Mouse (Mus musculus) inflammation-experienced regulatory T-cells, adult 6 months (primary cell): ENCODE data around the gene Mrgpra9. TPM values are rescaled to one million over a fixed set of nuclear protein-coding genes. Genes with fewer than 3 reads are reported as not detected.
"Not testable (repeated sequence)": the region's sequence is repeated elsewhere in the genome, so short reads cannot be mapped to it uniquely, and the experiment has no call there.

Experiments used
- ATAC-seq: one replicate; pipeline ENCODE4 v1.8.0; 2017
- polyA plus RNA-seq, 3 experiments: library from polyadenylated mRNA; unstranded; fragments of 100-300 nt; shearing (Covaris generic); gene quantifications; one replicate each; pipeline ENCODE4 v1.2.1; 2017

Mrgpra9 gene
- polyA plus RNA-seq: not detected

- no peak for ATAC-seq
Measured at GRCm38 (mm10) chr7:47252770-47253169, at the start of gene Mrgpra9. Gene Mrgpra9 (minus strand): TSS chr7:47252848.

- ATAC-seq: not testable (repeated sequence)
Measured at GRCm38 (mm10) chr7:47299612-47300011, 47.0 kb upstream of the Mrgpra9 start.

DNA sequence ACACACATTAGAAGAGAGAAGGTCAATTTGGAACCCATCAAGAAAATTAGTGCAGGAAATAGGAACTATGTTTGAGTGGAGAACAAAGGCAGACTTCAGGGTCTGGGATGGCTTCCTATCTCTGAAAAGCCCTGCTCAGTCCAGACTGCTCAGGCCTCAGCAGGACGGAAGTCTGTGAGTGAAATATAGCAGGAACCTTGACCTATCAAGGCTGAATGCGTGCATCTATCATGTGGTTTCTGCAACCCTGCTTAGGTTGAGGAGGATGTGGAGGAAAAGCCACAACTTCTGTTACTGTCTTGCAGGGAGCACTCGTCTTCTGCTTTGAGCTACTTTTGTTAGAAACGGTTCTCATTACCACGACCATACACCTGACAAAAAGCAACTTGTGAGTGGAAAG is 18.9 kb upstream of the Mrgpra9 start:
- ATAC-seq: not testable (repeated sequence)

DNA sequence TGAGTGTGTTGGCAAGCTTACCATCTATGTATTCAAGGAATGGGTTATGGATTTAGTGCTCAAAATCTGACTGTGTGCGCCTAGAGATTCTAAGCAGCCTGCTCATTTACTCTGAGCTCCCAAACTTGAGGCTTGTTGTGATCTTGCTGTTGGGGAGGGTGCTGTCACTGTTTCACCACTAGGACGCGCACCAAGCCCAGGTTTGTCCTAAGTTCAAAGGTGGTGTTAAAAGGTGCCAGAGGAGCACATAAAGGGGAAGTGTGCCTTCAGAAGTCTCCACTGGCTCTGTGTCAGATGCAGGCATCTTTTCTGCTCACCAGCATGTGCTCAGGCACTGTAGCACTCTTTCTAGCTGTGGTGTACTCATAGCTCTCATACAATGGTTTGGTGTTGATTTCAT is 8.0 kb downstream of the Mrgpra9 start:
- ATAC-seq: no peak

DNA sequence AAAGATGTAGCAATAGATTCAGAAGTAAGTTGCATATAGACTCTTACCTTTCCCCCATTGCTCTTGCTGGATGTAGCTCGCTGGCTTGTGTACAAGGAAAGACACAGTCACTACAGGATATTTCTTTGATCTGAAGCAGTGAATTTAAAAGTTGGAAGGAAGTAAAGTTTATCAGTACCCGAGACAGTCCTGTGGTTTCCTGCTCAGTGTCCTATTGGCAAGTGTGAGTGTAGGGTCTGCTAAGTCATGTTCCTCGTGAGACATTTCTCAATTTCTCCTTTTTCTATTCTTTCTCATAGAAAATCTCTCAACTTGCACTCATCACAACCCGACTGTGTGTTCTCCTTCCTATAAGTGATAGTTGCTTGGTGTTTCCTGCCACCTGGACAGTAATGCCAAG is 47.8 kb downstream of the Mrgpra9 start, which contains the start of gene Mrgpra6:
TSS of gene Mrgpra6 (minus strand) at position 91 of the 400 bp plus-strand sequence.
- no peak for ATAC-seq

DNA sequence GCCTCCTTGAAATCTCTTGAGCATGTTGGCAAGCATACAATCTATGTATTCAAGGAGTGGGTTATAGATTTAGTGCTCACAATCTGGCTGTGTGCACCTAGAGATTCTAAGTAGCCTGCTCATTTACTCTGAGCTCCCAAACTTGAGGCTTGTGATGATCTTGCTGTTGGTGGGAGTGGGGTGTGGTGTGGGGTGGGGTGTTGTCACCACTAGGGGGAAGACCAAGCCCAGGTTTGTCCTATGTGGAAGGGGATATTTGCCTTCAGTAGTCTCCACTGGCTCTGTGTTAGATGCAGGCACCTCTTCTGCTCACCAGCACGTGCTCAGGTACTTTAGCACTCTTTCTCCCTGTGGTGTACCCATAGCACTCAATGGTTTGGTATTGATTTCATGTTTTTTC is 57.4 kb downstream of the Mrgpra9 start:
- no peak for ATAC-seq

Other genes starting within 250 kb of the Mrgpra9 start
- 10 to 100 TPM; 28.3 to 49.5 (median 29.4) TPM for gene Spty2d1, start 244.4 kb downstream of the Mrgpra9 start, polyA plus RNA-seq
- 1 to 10 TPM; 1.5 to 6.6 (median 3.8) TPM for gene Tmem86a, start 202.2 kb downstream of the Mrgpra9 start, polyA plus RNA-seq
- 10 to 100 TPM in 2 of 3 experiments, 1 to 10 TPM in 1; 8.8 to 16.0 (median 11.1) TPM for gene Ptpn5, start 119.2 kb downstream of the Mrgpra9 start, polyA plus RNA-seq
- gene Mrgpra6, start 47.9 kb downstream of the Mrgpra9 start, polyA plus RNA-seq: not detected
- not detected for gene Mrgpra1, start 101.4 kb upstream of the Mrgpra9 start, polyA plus RNA-seq
- gene Mrgpra2a, start 199.3 kb upstream of the Mrgpra9 start, polyA plus RNA-seq: not detected